Mouse (Mus musculus): ENCODE data around the gene Nrgn.

DNA sequence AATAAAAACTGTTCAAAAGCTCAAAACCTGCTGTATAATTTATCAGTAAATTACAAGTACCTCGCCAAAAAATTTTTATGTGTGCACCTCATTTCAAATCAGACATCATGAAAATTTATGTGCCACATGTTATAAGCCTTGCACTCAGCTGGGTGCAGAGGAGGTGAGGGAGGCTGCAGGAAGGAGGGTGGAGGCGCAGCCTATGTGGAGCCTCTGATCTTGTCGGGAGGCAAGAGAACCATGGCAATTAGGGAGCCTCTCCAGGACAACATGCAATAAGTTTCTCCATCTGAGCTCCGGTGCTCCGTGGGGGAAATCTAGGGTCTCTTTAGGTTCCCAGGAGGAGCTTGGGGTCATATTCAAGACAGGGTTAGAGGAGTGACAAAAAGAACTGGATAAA is 14.8 kb upstream of the Nrgn start:
- TF ChIP-seq CTCF (IDR thresholded peaks at IDR 0.05) (no peak), EP300 (IDR thresholded peaks at IDR 0.05) (no peak)
